Mouse (Mus musculus): ENCODE results near the gene Tex10. TPM values are rescaled to one million over a fixed set of nuclear protein-coding genes. Genes with fewer than 3 reads are reported as not detected.
"Not testable (repeated sequence)": the region's sequence is repeated elsewhere in the genome, so short reads cannot be mapped to it uniquely, and the experiment has no call there.

The Tex10 gene
- polyA plus RNA-seq, 1 experiment, result 0.19 TPM

GRCm38 (mm10) chr4:48413473-48413872 is 59.8 kb downstream of the Tex10 start:
- Histone ChIP-seq H3K27me3 (ENCODE audit: control insufficient read depth) (no peaks in the 10 kb centered on the region), H3K9me3 (ENCODE audit: control insufficient read depth, low read length) (no peaks in the 10 kb centered on the region), H3K4me3 (replicated peaks) (no peak overlapping the region), H3K36me3 (ENCODE audit: control insufficient read depth) (no peaks in the 10 kb centered on the region), H3K4me1 (ENCODE audit: control insufficient read depth) (peaks cover 13% of the 10 kb centered on the region)
- TF ChIP-seq TAL1 (IDR thresholded peaks at IDR 0.05; ENCODE audit: low read length), result no peak

GRCm38 (mm10) chr4:48407350-48408039 is 65.8 kb downstream of the Tex10 start:
- no peaks in the 10 kb centered on the region for H3K9me3 ChIP-seq (ENCODE audit: control insufficient read depth, low read length)
- TF ChIP-seq GATA1 (IDR thresholded peaks at IDR 0.05; ENCODE audit: low read length), result no peak
- no peak for TF ChIP-seq TAL1 (IDR thresholded peaks at IDR 0.05; ENCODE audit: low read length)
- H3K4me1 ChIP-seq (ENCODE audit: control insufficient read depth), result peaks cover 5% of the 10 kb centered on the region
- no peaks in the 10 kb centered on the region for H3K27me3 ChIP-seq (ENCODE audit: control insufficient read depth)
- H3K36me3 ChIP-seq (ENCODE audit: control insufficient read depth), result no peaks in the 10 kb centered on the region
- H3K4me3 ChIP-seq (replicated peaks), result no peak overlapping the region

- not testable (repeated sequence) for H3K27me3 ChIP-seq (ENCODE audit: control insufficient read depth); H3K9me3 ChIP-seq (ENCODE audit: control insufficient read depth, low read length); H3K4me3 ChIP-seq (replicated peaks); H3K4me1 ChIP-seq (ENCODE audit: control insufficient read depth); H3K36me3 ChIP-seq (ENCODE audit: control insufficient read depth)
Observed at GRCm38 (mm10) chr4:48405724-48406491, 67.4 kb downstream of the Tex10 start.

GRCm38 (mm10) chr4:48403066-48403640 is 70.1 kb downstream of the Tex10 start:
- H3K4me3 ChIP-seq (replicated peaks), result no peak overlapping the region
- H3K9me3 ChIP-seq (ENCODE audit: control insufficient read depth, low read length), result no peaks in the 10 kb centered on the region
- no peaks in the 10 kb centered on the region for H3K27me3 ChIP-seq (ENCODE audit: control insufficient read depth)
- peaks cover 5% of the 10 kb centered on the region for H3K4me1 ChIP-seq (ENCODE audit: control insufficient read depth)
- no peak for TF ChIP-seq GATA1 (IDR thresholded peaks at IDR 0.05; ENCODE audit: low read length)
- TF ChIP-seq TAL1 (IDR thresholded peaks at IDR 0.05; ENCODE audit: low read length), result no peak
- H3K36me3 ChIP-seq (ENCODE audit: control insufficient read depth), result no peaks in the 10 kb centered on the region

GRCm38 (mm10) chr4:48396949-48397348 is 76.3 kb downstream of the Tex10 start:
- TF ChIP-seq GATA1 (IDR thresholded peaks at IDR 0.05; ENCODE audit: low read length) (no peak), TAL1 (IDR thresholded peaks at IDR 0.05; ENCODE audit: low read length) (no peak)
- H3K9me3 ChIP-seq (ENCODE audit: control insufficient read depth, low read length), result no peaks in the 10 kb centered on the region
- H3K27me3 ChIP-seq (ENCODE audit: control insufficient read depth), result no peaks in the 10 kb centered on the region
- H3K4me3 ChIP-seq (replicated peaks), result no peak overlapping the region
- H3K36me3 ChIP-seq (ENCODE audit: control insufficient read depth), result no peaks in the 10 kb centered on the region
- H3K4me1 ChIP-seq (ENCODE audit: control insufficient read depth), result no peaks in the 10 kb centered on the region; the same call in 1 of the 2 replicates

- H3K36me3 ChIP-seq (ENCODE audit: control insufficient read depth), result no peaks in the 10 kb centered on the region
- H3K4me3 ChIP-seq (replicated peaks), result no peak overlapping the region
- H3K27me3 ChIP-seq (ENCODE audit: control insufficient read depth), result no peaks in the 10 kb centered on the region
- H3K9me3 ChIP-seq (ENCODE audit: control insufficient read depth, low read length), result no peaks in the 10 kb centered on the region
- no peaks in the 10 kb centered on the region for H3K4me1 ChIP-seq (ENCODE audit: control insufficient read depth)
- no peak for TF ChIP-seq GATA1 (IDR thresholded peaks at IDR 0.05; ENCODE audit: low read length)
- TF ChIP-seq TAL1 (IDR thresholded peaks at IDR 0.05; ENCODE audit: low read length), result no peak
Observed at GRCm38 (mm10) chr4:48382506-48382905, 90.8 kb downstream of the Tex10 start.

GRCm38 (mm10) chr4:48380940-48381339 is 92.3 kb downstream of the Tex10 start:
- Histone ChIP-seq H3K9me3 (ENCODE audit: control insufficient read depth, low read length) (no peaks in the 10 kb centered on the region), H3K4me1 (ENCODE audit: control insufficient read depth) (no peaks in the 10 kb centered on the region)
- TF ChIP-seq TAL1 (IDR thresholded peaks at IDR 0.05; ENCODE audit: low read length) (no peak), GATA1 (IDR thresholded peaks at IDR 0.05; ENCODE audit: low read length) (no peak)

More at GRCm38 (mm10) chr4:48380940-48381339, 92.3 kb downstream of the Tex10 start:
- Histone ChIP-seq H3K4me3 (replicated peaks) (no peak overlapping the region), H3K27me3 (ENCODE audit: control insufficient read depth) (no peaks in the 10 kb centered on the region), H3K36me3 (ENCODE audit: control insufficient read depth) (no peaks in the 10 kb centered on the region)

Other genes with a start within 250 kb of the Tex10 start
- 0.67 and 0.68 TPM in 2 replicates for gene Erp44, start 193.9 kb downstream of the Tex10 start, polyA plus RNA-seq (2012)
- 0.09 and 0.34 TPM in 2 replicates for gene Invs, start 193.7 kb downstream of the Tex10 start, polyA plus RNA-seq (2012)
- not detected in 2 replicates for gene Msantd3, start 66.5 kb upstream of the Tex10 start, polyA plus RNA-seq (2012)
- 0.05 TPM in 1 of 2 replicates, not detected in the other for gene Tmeff1, start 111.7 kb upstream of the Tex10 start, polyA plus RNA-seq (2012)
- gene Cavin4, start 190.1 kb upstream of the Tex10 start, polyA plus RNA-seq (2012), result not detected in 2 replicates

All from erythroblast, embryonic 14.5 days (primary cell).